30 mouse cellular contexts compared by ENCODE assay signal in the genomic region with DNA sequence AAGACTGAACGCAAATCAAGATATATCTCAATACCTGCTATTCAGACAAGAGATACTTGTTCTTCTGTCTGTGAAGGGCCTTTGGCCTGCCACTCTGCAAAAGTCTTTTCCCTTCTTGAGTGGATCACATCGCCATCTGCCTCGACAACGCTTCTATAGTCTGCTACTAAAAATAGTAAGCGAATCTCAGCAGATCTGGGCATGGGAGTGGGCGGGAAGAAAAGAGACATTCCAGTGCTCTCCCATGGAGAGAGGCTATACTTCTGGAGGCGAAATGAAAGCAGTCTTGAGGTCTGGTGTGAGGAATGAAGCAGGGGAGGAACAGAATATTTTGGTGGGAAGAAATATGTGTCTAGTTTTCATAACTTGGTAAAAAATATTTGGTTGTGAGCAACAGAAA.
A peak's percentile ranks its signal among the peaks of the same experiment; 100 is the strongest.
DNase-seq lines count a peak whose midpoint lies in the region; ATAC-seq lines count a peak whose summit lies in the region.
"Had no signal": no experiment of that assay in that cellular context is flagged by ENCODE, and none has a peak within 500 bp of the region (broad histone marks: within the 10 kb centered on the region; RNA-seq: fewer than 3 reads in every experiment).

No protein-coding gene starts in this region.

- WGBS in midbrain, embryonic 14.5 days: 79% methylated on average over 7 of the region's 7 CpGs
- WGBS in midbrain, embryonic 13.5 days: 75% methylated on average over 7 of the region's 7 CpGs

- no peak overlapping the region for H3K27ac ChIP-seq in midbrain, embryonic 14.5 days (replicated peaks; ENCODE audit: low read depth, low read length)
- H3K27ac ChIP-seq in midbrain, embryonic 13.5 days: no peak overlapping the region
- H3K27ac ChIP-seq: forebrain, embryonic 13.5 days; hindbrain, embryonic 13.5 days; limb, embryonic 13.5 days; lung, embryonic 15.5 days; midbrain, embryonic 12.5 days; neural tube, embryonic 15.5 days had no signal

- no peak for DNase-seq in frontal cortex, postnatal 14 days (ENCODE audit: low spot score in 2 of 2)
- DNase-seq in right cerebral cortex, postnatal 10 days (ENCODE audit: low spot score in 2 of 2): peak; percentile 35 to 66
- DNase-seq in right cerebral cortex, postnatal 14 days: no peak
- DNase-seq in left cerebral cortex, postnatal 14 days (ENCODE audit: low spot score in 2 of 2): peak; percentile 48 to 61
- DNase-seq in midbrain, embryonic 14.5 days: no peak
- no peak for DNase-seq in retina, embryonic 14.5 days (ENCODE audit: low spot score)
- DNase-seq: adrenal gland, adult 8-10 months; cerebellum, adult 9-10 months; cerebellum, postnatal 36 days; gastrocnemius, postnatal 25 days; heart, adult 18-20 months; heart, postnatal 4 days; kidney, adult 9 months; kidney, postnatal 10 days; layer of hippocampus, adult 9-11 months; lung, postnatal 36 days; thymus, postnatal 4 days had no signal

- H3K36me3 ChIP-seq in midbrain, embryonic 14.5 days (ENCODE audit: control insufficient read depth, insufficient read depth, low read length): no peaks in the 10 kb centered on the region
- no peaks in the 10 kb centered on the region; the same call in 1 of the 2 replicates for H3K36me3 ChIP-seq in midbrain, embryonic 13.5 days
- H3K36me3 ChIP-seq: limb, embryonic 13.5 days; lung, embryonic 15.5 days; midbrain, embryonic 12.5 days; neural tube, embryonic 15.5 days had no signal

- H3K4me3 ChIP-seq in midbrain, embryonic 14.5 days (replicated peaks; ENCODE audit: low read depth, low read length): no peak overlapping the region
- H3K4me3 ChIP-seq in midbrain, embryonic 13.5 days (replicated peaks): no peak overlapping the region
- H3K4me3 ChIP-seq: forebrain, embryonic 13.5 days; hindbrain, embryonic 13.5 days; limb, embryonic 13.5 days; lung, embryonic 15.5 days; megakaryocyte, embryonic 14.5 days; midbrain, embryonic 12.5 days; neural tube, embryonic 15.5 days had no signal

- peaks cover 2% of the 10 kb centered on the region; the same call in 1 of the 2 replicates for H3K9me3 ChIP-seq in midbrain, embryonic 14.5 days (ENCODE audit: control insufficient read depth, low read length)
- no peaks in the 10 kb centered on the region for H3K9me3 ChIP-seq in midbrain, embryonic 13.5 days
- H3K9me3 ChIP-seq: forebrain, embryonic 13.5 days; G1E; hindbrain, embryonic 13.5 days; lung, embryonic 15.5 days; megakaryocyte, embryonic 14.5 days; neural tube, embryonic 15.5 days had no signal

- ATAC-seq in frontal cortex, adult (ENCODE audit: low TSS enrichment): peak; percentile 93
- ATAC-seq in midbrain, embryonic 14.5 days (ENCODE audit: low FRiP score, low TSS enrichment): no peak
- no peak for ATAC-seq in midbrain, embryonic 13.5 days
- ATAC-seq: forebrain, embryonic 13.5 days; intestine, postnatal 0 days had no signal

- no peaks in the 10 kb centered on the region for H3K27me3 ChIP-seq in midbrain, embryonic 14.5 days (ENCODE audit: control insufficient read depth, insufficient read depth, low read length)
- no peaks in the 10 kb centered on the region for H3K27me3 ChIP-seq in midbrain, embryonic 13.5 days
- H3K27me3 ChIP-seq: forebrain, embryonic 13.5 days; hindbrain, embryonic 13.5 days; limb, embryonic 13.5 days; lung, embryonic 15.5 days; megakaryocyte, embryonic 14.5 days; midbrain, embryonic 12.5 days; neural tube, embryonic 15.5 days had no signal

- intact Hi-C loops in left cerebral cortex, postnatal 14 days (cut with DNase I): no loop called here

- H3K9ac ChIP-seq in midbrain, embryonic 14.5 days (replicated peaks; ENCODE audit: low read length): no peak overlapping the region
- no peak overlapping the region for H3K9ac ChIP-seq in midbrain, embryonic 13.5 days (replicated peaks)
- H3K9ac ChIP-seq: forebrain, embryonic 13.5 days; hindbrain, embryonic 13.5 days; limb, embryonic 13.5 days; lung, embryonic 15.5 days; midbrain, embryonic 12.5 days; neural tube, embryonic 15.5 days had no signal

- no peaks in the 10 kb centered on the region for H3K4me1 ChIP-seq in midbrain, embryonic 14.5 days (ENCODE audit: control insufficient read depth, insufficient read depth, low read length)
- no peaks in the 10 kb centered on the region for H3K4me1 ChIP-seq in midbrain, embryonic 13.5 days (replicated peaks)
- H3K4me1 ChIP-seq: forebrain, embryonic 13.5 days; hindbrain, embryonic 13.5 days; limb, embryonic 13.5 days; lung, embryonic 15.5 days; midbrain, embryonic 12.5 days; neural tube, embryonic 15.5 days had no signal

- no peak overlapping the region for H3K4me2 ChIP-seq in midbrain, embryonic 14.5 days (ENCODE audit: low read length)
- no peak overlapping the region for H3K4me2 ChIP-seq in midbrain, embryonic 13.5 days (replicated peaks)
- H3K4me2 ChIP-seq: forebrain, embryonic 13.5 days; heart, embryonic 11.5 days; hindbrain, embryonic 13.5 days; limb, embryonic 13.5 days; liver, embryonic 11.5 days; lung, embryonic 15.5 days; midbrain, embryonic 12.5 days; neural tube, embryonic 15.5 days had no signal

Comparison
In these comparisons a context has a peak if more than half of its experiments do, and no peak if none do; other contexts are left out.
1. DNase-seq: peak in right cerebral cortex, postnatal 10 days (2 of 2) and left cerebral cortex, postnatal 14 days (2 of 2); none in frontal cortex, postnatal 14 days (0 of 2), right cerebral cortex, postnatal 14 days (single experiment), midbrain, embryonic 14.5 days (single experiment) and retina, embryonic 14.5 days (single experiment).